Mouse (Mus musculus): Measurements from ENCODE around the gene Hsd3b1.
"Not testable (repeated sequence)": the region's sequence is repeated elsewhere in the genome, so short reads cannot be mapped to it uniquely, and the experiment has no call there.

Hsd3b1 gene

DNA sequence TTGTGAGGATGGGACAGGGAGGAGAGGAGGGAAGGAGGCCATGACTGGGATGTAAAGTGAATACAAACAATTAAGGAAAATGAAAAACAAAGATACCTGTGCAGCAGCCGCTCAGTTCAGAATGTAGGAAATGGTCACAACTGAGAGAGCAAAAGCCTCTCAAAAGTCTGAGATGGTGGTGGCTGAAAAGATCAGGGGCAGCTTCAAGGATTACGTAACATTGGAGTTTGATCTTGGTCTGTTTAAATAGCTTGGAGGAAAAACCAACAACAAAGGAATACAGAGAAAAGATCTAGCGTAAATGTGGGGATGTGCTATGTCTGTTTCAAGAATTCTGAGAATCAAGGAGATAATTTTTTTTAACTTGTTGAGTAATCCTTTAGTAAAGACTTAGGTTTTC is at the start of gene Hsd3b1:
Gene Hsd3b1, minus strand, starts transcription at position 219 of the 400 bp plus-strand sequence.
- DNase-seq (ENCODE audit: low spot score): no peak

DNA sequence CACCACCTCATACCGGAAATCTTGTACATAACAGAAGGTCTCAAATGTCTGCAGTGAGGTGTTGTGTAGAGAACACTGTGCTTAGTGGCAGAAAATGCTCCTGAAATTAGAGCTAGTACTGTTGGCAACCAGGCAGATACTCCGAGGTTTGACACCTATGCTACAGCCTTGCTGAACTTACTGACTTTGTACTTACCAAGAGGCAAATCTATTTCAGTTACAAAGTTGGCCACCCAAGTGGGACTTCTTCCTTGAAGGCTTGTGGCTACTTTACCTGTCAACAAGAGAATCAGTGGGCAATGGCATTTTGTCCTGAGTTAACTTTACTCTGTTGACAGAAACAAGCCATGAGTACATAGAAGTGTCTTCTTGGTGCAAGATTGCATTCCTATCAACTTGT is 38.0 kb upstream of the Hsd3b1 start:
- no peak for DNase-seq (ENCODE audit: low spot score)

DNA sequence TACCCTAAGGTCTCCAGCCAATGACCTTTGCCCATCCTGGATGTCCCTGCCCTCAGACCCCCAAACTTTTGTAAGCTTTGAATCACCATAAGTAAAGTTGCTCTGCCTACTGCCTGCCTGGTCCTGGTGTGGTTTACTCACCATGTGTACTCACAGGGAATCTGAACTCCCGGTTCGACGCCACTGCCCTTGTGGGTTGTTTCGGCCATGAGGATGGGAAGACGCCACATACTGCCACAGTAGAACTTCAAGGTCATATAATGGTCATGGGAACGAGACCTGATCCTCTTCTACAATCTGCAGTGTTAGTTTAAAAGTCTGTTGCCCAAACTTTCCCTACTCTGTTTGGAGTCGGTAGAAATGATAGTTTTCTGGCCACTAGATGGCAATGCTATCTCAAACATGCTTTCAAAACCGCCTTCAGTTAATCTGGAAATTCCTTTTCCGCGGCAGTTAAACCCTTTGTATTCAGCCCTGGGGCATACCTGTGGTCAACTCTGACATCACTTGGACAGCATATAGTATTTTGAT is 35.5 kb upstream of the Hsd3b1 start:
- peak; percentile 12 for DNase-seq (ENCODE audit: low spot score)

DNA sequence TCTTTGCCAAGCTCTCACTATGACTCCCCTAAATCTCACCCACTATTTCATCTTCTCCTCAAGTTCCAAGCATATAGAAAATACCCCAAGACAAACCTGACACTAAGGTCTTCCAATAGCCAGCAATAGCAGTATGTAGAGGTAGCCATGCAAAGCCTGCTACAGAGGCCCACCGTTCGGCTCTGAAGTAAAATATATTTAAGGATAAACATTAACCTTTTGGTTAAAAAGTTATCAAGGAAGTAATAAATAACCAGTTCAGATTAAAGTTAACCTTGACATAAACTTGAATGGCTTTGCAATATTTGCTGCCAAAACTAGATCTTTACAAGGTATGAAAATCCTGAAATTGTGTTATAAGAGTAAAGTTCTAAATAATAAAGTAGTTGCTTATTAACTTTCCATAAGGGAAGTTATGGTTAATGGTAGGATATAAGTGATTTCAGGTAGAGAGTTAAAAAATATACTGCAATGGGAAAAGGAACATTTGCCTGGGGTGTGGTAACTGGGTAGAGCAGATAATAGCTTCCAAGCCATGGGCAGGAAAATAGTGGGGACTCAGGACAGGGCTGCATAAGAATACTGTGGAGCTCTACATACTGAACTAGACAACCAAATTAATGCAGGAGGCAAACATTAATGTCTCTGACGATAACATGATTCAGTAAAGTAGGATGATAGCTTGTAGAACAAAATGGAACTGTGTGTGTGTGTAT is 33.6 kb upstream of the Hsd3b1 start, which contains the start of gene Hao2:
Gene Hao2, minus strand, starts transcription at position 183 of the 716 bp plus-strand sequence.
- no peak for DNase-seq (ENCODE audit: low spot score)

DNA sequence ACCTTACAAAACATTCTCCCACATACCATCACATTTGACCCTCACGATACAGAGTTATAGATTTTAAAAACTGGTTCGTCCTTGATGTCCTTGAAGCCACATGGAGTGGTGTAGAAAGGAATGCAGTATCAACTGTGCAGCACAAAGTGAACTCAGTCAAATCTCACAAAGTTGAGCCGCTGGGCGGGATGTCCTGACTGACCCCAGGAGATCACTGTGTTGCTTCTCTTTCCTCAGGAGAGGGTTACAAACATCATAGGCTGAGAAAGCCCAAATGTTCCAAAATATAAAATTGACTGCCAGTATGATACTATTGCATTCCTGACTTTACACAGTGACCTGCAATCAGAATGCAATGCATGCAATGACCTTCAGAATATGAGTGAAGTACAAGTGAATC is 30.8 kb upstream of the Hsd3b1 start:
- no peak for DNase-seq (ENCODE audit: low spot score)

DNA sequence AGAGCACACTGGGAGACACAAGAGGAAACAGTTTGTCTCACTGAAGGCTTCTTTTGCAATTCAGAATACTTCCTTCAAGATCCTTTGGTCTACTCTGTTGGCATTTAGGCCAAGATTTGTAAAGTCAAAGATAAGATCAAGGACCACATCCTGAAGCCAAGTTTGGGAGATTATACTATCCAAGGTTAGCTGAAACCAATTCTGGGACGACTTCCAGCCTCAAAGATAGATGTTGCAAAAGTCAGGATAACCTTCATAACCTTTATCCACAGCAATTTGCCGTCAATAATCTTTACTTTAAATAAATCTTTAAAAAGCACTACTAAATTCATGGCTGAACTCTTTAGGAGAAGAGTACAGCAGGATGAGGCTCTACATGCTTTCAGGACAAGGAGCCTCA is 28.6 kb upstream of the Hsd3b1 start:
- DNase-seq (ENCODE audit: low spot score): no peak

DNA sequence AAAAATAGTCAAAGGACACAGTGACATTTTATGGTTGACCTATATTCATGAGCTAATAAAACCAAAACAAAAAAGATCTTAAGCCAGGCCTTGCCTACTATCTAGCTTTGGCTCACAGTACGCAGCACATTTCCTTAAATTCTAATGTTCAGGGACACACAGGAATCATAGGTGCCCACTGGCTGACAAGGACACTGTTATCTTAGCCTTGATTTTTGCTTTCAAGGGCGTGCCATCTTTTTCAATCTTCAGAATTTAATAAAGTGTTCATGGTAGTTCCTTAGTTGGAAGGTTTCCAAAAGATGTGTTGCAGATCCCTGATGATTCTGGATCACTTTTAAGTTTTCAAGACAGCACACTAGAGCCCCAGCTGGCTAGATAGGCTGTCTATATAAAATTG is 21.2 kb upstream of the Hsd3b1 start:
- DNase-seq (ENCODE audit: low spot score): no peak

DNA sequence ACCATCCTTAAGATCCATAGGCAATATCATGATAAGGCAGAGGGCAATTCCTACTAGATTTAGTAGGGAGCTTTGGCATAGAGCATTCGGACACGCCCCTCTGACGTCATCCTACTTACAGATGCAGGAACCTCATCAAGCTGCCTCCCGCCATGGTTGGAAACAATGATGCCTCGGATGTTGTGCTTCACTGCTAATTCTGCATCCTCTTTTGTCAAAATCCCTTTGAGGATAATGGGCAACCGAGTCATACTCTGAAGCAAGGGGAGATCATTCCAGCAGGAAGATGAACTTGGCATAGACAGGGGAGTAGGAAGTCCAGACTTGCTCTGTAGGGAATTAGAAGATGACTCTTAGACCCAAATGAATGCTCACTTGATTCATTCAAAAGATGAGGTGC is 20.6 kb upstream of the Hsd3b1 start:
- no peak for DNase-seq (ENCODE audit: low spot score)

DNA sequence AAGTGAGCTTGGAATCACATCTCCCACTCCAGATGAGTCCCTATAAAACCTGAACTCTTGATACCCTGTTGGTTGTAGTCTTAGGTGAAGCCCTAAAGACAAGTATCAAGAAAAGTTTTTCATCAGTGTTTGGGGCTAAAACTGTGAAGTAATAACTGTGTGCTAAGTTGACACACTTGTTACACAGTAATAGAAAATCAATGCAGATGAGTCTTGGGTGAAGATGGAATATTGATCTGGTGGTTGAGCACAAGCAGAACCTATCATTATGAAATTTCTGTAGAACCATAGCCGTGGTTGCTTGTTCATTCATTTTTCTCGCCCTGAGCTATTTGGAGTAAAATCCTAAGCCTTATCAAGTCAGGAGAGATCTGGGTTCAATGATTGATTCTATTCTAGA is 8.6 kb upstream of the Hsd3b1 start:
- no peak for DNase-seq (ENCODE audit: low spot score)

DNA sequence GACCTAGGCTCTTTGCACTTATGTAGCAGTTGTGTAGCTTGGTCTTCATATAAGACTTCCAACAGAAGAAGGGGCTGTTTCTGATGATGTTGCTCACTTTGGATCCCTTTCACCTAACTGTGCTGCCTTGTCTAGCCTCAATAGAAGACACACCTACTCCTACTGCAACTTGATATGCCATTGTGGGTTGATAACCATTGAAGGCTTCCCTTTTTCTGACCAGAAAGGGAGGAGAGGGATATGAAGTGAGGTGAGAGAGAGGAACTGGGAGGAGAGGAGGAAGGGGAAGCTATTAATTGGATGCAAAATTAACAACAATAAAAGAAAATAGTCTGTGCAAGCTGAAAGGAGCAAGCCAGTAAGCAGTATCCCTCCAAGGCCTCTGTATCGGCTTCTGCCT is 3.2 kb upstream of the Hsd3b1 start:
- no peak for DNase-seq (ENCODE audit: low spot score)

DNA sequence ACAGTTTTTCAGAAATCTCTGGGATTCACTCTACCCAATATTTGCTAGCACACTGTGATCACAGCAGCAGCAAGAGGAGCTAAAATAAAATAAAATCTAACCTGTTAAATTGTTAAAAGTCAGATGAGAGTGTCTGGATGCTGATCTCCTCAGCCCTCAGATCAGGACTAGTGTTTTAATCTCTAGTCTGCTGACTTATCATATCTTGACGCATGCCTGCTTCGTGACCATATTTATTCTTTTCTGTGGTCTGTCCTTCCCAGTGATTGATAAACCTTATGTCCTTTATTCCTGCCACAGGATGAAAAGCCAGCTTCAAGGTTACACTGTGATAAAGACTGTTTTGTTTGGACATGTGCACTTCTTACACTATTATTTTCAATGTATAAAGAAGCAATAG is 1.5 kb downstream of the Hsd3b1 start:
- DNase-seq (ENCODE audit: low spot score): no peak

DNA sequence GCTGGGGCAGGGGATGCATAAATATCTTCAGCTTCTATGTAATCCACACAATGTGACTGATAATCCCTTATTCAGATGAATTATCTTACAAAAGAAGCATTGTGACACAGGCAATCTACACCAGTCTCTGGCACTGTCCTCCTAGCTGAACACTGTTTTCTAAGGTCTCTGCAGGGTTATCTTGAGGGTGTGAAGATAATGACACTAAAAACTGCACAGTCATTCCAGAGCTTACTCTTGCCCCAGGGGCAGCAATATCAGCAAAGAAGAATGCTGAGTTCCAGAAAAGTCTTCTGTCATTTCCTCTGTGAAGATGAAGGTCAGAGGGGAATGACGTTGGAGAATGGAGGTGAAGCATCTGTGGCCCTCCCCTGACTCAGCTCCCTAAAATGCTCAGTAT is 2.7 kb downstream of the Hsd3b1 start:
- DNase-seq (ENCODE audit: low spot score): no peak

DNA sequence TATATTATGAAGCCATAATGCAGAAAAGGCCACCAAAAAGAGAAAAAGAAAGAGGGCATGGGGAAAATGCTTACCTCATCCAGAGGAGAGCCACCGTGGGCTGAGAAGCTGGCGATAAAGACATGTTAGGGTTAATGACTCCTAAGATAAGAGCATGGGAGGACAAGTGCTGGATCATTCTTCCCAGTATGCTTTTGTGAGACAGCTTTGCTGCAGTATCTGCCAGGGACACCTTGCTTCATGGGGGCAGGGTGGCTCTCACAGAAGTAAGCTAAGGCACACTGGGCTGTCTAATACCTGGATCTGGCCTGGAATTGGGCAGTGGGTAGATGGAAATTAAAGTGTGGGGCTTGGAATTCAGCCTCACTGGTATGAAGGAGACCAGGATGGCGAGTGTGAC is 4.4 kb downstream of the Hsd3b1 start:
- no peak for DNase-seq (ENCODE audit: low spot score)

DNA sequence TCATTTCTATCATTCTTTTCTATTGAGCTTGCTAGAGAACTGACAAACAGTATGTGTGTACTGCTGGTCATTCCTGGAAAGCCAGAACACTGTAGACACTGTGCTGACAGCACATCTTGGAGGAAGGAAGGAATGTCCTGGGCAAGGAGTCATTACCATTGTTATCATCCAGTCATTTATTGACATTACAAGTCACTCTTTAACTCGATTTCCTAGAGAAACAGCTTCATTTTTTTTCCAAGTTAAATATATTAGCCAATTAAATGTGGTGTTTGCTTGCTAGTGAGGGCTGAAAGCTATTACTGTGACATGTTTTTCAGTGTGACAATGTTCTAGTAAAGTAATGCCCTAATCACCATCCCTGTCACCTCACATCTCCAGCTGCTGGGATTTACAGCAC is 5.9 kb downstream of the Hsd3b1 start:
- no peak for DNase-seq (ENCODE audit: low spot score)

DNA sequence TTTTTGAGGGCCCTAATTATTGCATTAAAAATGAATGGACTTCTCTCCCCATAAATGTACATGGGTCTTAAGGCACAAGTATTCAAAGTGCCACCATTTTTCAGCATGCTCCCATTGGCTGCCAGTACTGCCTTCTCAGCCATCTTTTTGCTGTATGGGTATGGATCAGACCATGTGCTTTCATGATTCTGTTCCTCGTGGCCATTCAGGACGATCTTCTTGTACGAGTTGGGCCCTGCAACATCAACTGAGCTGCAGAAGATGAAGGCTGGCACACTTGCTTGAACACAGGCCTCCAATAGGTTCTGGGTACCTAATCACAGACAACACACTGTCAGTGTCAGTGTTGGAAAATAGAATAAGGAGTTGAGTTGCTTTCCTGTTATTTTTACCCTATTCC is 6.5 kb downstream of the Hsd3b1 start:
- DNase-seq (ENCODE audit: low spot score): no peak

DNA sequence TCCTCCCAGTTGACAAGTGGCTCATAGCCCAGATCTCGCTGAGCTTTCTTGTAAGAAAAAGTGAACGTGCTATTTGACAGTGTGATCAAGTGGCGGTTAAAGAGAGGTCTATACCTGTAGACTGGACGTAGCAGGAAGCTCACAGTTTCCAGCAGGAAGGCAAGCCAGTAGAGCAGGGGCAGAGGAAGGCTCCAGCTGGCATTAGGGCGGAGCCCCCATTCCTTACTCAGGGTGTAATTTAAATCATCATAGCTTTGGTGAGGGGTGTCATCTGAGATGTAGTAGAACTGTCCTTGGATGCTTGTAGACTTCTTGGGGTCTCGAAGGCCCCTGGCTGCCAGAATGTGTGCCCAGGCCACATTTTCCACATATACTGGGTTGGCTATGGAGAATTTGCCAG is 7.0 kb downstream of the Hsd3b1 start:
- no peak for DNase-seq (ENCODE audit: low spot score)

DNA sequence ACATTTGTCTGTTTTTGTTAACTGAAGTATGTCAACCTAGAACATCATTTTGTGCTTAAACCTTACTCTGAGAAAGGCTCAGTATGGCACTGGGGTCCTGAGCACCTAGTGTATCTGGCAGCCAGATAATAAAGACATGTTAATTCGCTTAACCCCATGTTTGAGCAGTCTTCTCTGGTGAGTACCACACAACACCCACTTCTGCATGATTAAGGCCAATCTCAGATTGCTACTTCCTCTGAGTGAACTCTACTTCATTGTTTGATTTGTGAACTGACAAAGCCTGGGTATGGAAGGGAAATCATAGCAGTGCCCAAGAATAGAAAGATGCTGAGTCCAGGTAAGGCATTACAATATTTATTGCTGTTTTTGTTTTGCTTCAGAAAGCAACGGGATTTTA is 7.7 kb downstream of the Hsd3b1 start:
- no peak for DNase-seq (ENCODE audit: low spot score)

DNA sequence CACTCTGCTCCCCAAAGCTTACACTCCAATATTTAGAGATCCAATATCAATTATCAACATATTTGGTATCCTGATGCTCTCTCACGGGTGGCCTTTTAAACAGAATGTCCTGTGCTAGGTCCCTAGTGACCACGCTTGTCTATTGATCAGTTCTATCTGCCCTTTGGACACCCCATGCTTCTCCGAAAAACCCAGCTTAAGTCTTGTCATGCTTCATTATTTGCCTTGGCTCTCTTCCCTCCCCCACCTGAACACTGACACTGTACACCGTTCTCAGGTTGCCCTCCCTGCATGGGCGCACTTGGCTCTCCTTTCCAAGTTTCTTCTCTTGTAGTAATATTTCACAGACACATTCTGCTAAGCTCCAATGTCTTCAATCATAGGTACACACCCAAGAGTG is 9.3 kb downstream of the Hsd3b1 start:
- no peak for DNase-seq (ENCODE audit: low spot score)

DNA sequence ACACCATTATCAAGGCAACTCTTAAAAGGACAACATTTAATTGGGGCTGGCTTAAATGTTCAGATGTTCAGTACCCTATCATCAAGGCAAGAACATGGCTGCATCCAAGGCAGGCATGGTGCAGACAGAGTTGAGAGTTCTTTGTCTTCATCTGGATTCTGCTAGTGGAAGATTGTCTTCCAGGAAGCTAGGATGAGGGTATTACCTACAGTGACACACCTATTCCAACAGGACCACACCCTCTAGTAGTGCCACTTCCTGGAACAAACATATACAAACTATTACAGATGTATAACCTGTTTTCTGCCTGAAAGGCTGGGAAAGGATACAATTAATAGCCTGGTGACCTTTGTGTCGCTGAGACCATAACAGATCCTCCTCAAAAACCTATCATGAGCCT is 10.7 kb downstream of the Hsd3b1 start:
- DNase-seq (ENCODE audit: low spot score): no peak

DNA sequence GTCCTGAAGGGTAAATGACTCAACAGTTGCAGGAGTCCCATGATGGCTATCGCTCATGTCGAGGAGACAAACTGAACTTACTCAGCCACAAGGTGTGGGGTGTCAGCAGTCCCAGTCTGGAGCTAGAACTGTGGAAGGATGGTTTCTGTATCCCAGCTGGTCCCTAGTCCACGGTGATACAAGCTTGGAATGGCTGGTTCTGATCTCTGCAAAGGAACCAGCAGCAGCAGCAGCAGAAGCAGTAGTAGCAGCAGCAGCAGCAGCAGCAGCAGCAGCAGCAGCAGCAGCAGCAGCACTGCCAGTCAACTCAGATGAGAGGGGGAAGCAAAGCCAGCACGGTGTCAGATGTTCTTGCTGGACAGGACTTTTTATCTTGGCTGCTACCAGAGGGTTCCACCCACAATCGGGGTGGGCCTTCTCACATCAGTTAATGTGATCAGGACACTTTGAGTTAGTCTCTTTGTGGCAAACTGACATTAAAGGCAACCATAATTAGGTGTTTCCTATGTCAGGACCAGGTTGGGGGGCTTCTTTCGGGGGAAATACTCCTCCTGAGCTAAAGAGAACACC is 45.4 kb downstream of the Hsd3b1 start, which contains the start of gene Hsd3b6:
Gene Hsd3b6, minus strand, starts transcription at position 343 of the 570 bp plus-strand sequence.
- DNase-seq (ENCODE audit: low spot score): no peak

DNA sequence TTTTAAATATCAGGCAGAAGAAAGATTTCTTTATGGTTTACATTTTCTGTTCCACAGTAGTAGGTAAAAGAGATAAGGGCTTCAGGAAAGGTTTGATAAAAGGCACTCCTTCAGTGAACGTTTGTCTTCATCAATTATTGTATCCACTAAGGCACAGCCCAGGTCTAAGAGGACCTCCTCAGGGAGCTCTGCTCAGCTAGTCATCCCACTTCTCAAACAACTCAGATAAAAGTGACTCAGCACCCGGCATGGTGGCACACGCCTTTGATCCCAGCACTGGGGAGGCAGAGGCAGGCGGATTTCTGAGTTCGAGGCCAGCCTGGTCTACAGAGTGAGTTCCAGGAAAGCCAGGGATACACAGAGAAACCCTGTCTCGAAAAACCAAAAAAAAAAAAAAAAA is 46.9 kb downstream of the Hsd3b1 start:
- not testable (repeated sequence) for DNase-seq (ENCODE audit: low spot score)

DNA sequence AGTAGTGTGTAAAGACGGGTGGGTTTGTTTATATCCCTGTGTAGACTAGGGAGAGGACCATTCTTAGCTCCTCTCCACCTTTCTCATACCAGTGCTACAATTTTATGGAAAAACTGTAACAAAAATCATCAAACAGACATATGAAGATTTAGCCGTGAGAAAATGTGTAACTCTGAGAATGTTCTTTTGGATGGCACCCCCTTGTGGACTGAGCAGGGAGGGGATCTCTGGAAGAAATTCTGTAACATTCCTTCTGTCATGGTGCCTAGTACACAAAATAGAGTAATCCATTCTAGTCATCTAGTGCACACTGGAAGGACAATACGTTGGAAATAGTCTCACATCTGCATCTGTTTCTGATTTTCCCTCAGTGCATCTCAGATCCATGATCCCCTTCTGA is 54.6 kb downstream of the Hsd3b1 start:
- DNase-seq (ENCODE audit: low spot score): not testable (repeated sequence)

Measured in ovary, postnatal 14 days (tissue).